Mouse (Mus musculus): ENCODE measurements around the gene Lonrf3.

Gene Lonrf3

DNA sequence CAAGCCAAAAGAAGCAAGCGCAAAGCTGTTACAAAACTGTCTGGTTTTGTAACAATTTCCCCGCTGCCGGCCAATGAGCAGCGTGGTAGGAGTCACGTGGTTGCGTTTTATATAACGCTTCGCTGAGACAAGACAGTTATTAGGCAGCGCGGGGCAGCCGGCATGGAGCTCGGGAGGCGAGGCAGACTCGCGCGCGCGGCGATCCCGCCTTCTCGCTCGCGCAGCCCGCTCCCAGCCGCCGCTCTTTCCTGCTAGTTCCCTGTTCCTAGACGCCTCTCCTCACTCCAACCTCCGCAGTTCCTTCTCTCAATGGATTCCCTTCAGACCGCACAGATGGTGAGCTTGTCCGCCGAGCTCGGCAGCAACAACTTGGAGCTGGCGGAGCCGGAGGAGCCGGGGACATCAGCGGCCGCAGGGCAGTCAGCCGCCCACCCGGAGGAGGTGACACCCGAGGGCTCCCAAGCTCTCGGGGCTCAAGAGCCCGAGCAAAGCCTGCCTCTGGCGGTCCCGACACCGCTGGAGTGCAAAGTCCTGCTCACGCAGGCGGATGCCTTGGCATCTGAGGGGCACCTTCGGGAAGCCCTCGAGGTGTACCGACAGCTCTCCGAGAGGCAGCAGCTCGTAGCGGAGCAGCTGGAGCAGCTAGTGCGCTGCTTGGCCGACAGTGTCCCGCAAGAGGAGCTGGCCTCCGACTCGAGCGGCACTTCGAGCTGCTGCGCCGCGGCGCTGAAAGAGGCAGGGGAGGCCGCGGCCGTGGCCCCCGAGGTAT, at the start of gene Lonrf3:
TSS of gene Lonrf3 (plus strand) at position 83 of the 769 bp plus-strand sequence.
- DNase-seq = peak; percentile 75 to 76

DNA sequence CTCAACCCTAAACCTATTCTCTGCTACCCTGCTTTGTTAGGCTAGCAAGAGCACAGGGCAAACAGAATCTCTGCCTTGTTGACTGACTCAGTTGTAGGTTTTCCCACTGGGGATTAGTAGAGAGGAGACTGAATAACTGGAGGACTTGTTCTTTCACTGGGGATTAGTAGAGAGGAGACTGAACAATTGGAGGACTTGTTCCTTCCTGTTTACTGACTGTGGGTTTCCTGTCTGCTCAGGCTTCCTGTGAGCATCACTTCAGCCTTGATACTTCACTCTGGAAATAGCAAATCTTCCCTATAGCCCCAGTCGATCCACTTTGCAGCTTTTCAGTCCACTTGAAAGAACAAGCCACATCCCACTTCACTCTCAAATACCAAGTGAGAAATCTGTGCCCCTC, 49.4 kb upstream of the Lonrf3 start:
- no peak for DNase-seq

DNA sequence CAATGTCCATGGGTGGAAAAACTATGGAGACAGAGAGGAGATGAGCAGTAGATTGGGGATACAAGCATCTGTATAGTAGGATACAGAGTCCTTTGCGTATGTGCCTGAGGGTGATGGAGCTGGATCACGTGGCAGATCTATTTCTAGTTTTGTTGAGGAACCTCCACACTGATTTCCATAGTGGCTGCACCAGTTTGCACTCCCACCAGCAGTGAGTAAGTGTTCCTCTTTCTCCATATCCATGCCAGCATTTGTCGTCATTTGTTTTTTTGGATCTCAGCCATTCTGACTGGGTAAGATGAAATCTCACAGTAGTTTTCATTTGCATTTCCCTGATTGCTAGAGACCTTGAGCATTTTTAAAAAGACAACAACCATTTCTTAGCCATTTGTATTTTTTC, 16.7 kb upstream of the Lonrf3 start:
- no peak for DNase-seq

DNA sequence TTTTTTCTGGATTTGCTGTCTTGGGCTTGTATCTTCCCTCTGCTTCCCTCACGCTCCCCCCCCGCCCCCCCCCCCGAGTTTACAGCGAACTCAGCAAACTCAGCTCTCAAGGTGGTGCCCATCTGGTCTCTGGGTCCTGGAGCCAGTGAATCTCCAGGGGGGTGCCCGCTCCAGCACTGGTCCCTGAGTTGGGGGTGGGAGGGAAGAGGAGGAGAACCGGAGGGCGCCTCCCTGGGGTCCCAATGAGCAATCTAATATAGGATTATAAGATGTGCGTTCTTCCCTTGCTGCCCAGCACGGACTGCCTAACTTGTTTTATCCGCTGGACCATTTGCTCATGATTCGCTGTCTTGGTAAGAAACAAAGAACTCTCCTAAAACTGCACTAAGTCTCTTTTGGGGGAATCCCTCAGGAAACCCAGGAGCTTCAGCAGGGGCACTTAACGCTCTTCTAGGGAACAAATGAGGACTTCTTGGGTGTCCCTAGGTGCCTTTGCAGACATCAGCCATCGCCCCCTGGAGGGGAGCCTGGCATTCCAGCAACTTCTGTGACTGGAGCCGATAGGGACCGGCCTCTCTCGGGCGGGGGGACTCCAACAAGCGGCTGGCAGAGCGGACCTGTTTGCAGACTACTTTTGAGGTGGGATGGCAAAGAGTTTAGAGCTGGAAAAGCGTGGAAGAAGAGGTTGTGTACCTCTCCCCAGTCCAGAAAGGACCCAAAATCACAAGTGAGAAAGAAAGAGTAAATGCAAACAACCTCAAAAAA, 480 bp upstream of the Lonrf3 start:
- peak; percentile 53 to 65 for DNase-seq

DNA sequence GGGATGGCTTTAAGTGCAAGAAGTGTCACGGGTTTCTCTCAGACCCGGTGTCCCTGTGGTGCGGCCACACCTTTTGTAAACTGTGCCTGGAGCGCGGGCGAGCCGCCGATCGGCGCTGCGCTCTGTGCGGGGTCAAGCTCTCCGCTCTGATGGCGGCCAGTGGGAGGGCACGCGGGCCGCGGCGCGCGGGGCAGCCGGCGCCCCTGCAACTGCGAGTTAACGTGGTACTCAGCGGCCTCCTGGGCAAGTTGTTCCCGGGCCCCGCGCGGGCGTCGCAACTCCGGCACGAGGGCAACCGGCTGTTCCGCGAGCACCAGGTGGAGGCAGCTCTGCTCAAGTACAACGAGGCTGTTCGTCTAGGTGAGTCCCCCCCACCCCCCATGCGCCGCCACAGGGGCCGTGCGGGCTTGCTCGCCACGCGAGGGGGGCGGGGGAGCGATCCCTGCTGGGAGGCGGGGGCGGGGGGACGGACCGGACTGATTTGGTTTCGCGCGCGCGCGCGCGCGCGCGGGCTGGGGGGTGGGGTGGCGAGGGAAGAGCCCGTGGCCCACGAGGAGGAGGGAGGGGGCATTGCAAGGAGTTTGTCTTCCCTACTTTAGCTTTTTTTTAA, 992 bp downstream of the Lonrf3 start:
- DNase-seq = peak; percentile 15 to 30

DNA sequence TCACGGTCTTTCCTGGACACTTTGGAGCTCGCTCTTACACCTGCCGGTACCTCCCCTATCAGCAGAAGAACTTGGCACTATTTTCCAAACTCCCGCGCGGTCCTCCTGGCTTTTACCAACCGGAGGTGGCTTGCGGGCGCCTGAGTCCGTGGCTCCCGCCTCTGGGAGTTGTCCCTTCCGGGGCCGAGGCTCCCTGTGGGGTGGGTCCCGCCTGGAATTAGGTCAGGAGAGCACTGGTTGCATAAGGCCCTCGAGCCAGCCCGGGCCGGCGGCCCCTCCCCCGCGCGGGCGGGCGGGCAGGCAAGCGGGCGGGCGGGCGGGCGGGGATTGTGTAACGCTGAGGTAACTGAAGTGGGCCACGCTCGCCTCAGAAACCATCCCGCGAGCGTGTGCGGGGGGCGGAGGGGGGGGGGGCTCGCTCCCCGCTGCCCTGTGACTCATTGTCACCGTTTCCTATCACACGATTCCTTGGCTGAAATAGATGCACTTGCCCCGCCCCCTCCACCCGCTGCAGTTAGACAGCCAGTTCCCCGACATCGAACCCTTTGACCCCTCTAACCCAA, 1.8 kb downstream of the Lonrf3 start:
- DNase-seq = peak; percentile 67 to 87

DNA sequence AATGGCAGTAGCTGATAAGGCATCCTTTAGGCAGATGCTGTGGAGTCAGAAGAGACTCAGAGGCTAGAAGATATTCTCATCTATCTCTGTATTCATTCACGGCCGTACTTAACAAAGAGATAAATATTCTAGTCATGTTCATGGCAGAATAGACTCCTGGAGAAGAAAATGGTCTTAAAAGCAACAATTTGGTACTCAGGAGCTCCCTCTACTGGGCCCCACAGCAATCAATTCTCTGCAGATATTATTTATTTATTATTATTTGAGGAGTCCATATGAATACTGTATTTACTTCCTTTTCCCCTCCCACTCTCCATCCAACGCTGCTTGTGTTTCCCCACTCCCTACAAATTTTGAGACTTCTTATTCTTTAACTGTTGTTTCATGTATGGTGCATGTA, 24.3 kb downstream of the Lonrf3 start:
- peak in 1 of 2 experiments; percentile 8 for DNase-seq

DNA sequence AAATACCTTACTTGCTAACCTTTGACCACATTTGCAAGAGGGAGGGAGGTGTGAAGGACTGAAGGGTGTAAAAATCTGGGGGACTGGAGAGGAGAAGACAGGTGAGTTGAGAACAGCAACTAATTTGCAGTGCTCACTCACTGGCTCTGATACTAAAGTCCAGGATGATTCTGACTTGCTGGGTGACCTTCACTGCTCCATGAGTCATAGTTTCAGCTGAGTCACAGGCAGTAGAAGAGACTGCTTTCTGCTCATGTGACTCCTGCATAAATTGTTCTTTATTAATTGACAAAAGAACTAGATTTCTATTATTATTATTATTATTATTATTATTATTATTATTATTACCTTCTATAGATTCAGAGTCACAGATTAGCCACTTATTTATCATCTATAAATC, 57.2 kb downstream of the Lonrf3 start:
- no peak for DNase-seq

DNA sequence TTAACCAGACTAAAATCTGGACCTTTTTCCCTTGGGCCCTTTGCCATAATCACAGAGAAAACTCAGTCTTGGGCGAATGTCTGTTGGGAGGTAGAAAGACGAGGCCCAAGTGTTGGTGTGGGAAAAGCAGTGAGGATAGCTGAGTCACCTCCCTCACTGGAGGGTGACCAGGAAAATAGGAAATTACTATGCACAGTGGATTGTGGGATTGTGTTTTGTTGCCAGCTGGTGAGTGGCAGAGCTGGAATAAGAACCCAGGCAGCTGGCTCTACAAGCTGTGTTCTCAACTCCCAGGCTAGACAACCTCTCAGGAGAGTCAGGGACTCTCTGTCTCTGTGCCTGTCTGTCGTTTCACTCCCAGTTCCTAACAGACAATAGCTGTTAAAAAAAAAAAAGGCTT, 61.8 kb downstream of the Lonrf3 start:
- no peak for DNase-seq

DNA sequence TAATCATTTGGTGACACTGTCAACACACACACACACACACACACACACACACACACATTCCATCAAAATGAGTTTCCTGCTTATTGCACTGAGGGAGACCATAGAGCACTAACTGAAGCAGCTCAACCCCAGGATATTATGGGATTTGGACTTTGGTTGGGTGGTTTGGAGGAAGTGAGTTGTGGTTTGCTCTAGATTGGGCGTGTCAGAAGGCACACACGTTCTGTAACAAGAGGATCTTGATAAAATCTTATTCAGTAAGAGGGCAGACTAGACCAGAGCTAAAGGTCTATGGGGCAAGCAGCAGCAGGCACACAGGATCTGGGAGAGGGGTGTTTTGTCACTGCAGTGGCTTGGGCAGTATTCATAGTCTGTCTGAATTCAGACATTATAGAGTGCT, 62.4 kb downstream of the Lonrf3 start:
- DNase-seq = no peak

DNA sequence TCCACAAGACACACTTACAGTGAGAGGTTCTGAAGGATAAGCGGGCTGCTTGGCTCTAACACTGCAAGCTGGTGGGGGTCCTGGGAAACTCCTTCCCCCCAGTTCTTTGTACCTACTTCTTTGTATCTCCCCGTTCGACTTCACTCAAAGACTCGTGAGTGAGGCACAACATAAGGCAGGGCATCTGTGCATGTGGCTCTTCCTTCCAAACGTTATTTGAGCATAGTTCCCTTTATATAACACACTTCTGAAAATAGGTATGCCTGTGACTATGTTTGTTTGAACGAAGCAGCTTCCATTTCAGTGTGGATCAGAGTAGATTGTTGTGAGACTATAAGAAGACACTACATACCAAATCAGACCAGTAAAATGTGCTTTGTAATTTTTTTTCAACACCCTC, 64.5 kb downstream of the Lonrf3 start:
- DNase-seq = no peak

DNA sequence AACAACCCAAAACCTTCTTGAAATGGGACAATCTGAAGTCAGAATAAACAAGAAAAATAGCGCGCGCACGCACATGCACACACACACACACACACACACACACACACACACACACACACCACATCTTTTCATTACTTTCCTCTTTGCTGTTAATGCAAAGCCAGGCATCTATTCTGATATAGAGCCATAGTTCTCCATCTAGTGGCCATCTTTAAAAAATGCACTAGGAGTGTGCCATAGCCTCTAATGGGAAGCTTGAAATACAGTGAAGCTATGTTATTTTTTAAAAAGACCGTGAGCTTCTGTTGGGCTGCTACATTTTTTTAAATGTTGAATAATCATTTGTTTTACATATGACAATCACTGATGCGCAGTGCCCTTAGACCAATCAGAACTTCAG, 65.1 kb downstream of the Lonrf3 start:
- no peak for DNase-seq

DNA sequence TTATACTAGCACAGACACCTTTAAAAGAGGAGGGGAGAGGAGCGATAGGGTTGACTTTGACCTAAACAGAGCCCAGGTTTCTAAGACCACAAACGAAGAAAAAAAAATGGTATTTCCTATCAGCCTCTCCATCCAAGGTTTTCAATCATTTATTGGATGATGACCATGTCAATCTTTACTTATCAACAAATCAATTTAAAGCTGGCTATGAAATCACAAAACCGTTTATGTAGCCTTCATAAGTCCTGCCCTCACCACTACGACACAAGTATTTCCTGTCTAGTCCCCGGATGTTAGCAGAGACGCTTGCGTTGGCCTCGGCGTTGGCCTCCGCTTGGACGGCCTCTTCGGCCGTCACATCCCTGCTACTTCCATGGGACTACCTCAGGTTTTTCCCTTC, 72.8 kb downstream of the Lonrf3 start, which contains the start of gene Gm6268:
TSS of gene Gm6268 (plus strand) at position 301 of the 400 bp plus-strand sequence.
- no peak for DNase-seq

DNA sequence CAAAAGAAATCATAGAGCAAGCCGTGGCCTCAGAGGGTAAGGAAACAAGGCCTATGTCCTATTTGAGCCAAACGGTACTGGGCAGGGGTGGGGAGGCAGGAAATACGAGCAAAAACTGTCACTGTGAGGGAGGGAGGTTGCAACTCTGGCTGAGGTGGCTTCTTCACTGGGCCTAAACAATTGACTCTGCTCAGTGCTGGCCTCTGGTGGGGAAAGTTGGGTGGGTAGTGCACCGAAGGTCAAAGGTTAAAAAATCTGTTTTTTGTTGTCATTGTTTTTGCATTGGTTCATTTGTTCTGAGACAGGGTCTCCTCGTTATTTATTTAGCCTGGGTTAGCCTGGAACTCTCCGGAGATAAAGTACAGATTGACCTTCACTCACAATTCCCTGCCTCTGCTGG, 74.2 kb downstream of the Lonrf3 start:
- no peak for DNase-seq

All from lung, postnatal 4 days (tissue).